Mouse (Mus musculus) liver, embryonic 14.5 days (tissue): ENCODE measurements around the gene Dvl1. TPM values are rescaled to one million over a fixed set of nuclear protein-coding genes. Genes with fewer than 3 reads are reported as not detected.

Experiments
- ATAC-seq: fragments of 200-750 bp; cut with Nextera tagmentation; 2 replicates; pipeline ENCODE4 v1.8.0; 2017; ENCODE audit warnings: moderate number of reproducible peaks, mild to moderate bottlenecking, moderate library complexity; ENCODE audit not compliant: insufficient read depth
- DNase-seq, 3 experiments: peaks; one replicate each; pipeline ENCODE4 v3.0.0-alpha.2; 2012 to 2013; ENCODE audit warnings: low read depth in 3 of 3, low spot score in 3 of 3
- H3K27ac ChIP-seq: fragments of 300-500 bp; sonication (generic); 2 replicates; pipeline ENCODE4 v1.5.1; 2014; ENCODE audit warnings: moderate library complexity, mild to moderate bottlenecking, control low read depth, inconsistent platforms
- H3K27me3 ChIP-seq: fragments of 300-500 bp; sonication (generic); 2 replicates; pipeline ENCODE4 v1.6.1; 2014; ENCODE audit warnings: mild to moderate bottlenecking, low read length, moderate library complexity; ENCODE audit not compliant: control insufficient read depth, insufficient read depth
- H3K36me3 ChIP-seq: fragments of 300-500 bp; sonication (generic); replicated peaks from 2 replicates; pipeline ENCODE4 v1.6.1; 2014; ENCODE audit warnings: low read depth; ENCODE audit not compliant: control insufficient read depth, insufficient read depth
- H3K4me1 ChIP-seq, 2 experiments: fragments of 200-500 bp in 1 of 2; fragments of 300-500 bp in 1 of 2; sonication (generic) in 1 of 2; replicated peaks; 2 replicates each; pipeline ENCODE4 v1.6.1; 2012 to 2014; ENCODE audit warnings: antibody characterized with exemption in 1 of 2, inconsistent platforms in 1 of 2, low read length in 1 of 2; ENCODE audit not compliant: control insufficient read depth in 2 of 2, insufficient read depth in 2 of 2
- H3K4me2 ChIP-seq: fragments of 300-500 bp; sonication (generic); 2 replicates; pipeline ENCODE4 v1.6.1; 2014; ENCODE audit warnings: low read depth, mild to moderate bottlenecking, control low read depth, moderate library complexity
- H3K4me3 ChIP-seq, 2 experiments: fragments of 200-500 bp in 1 of 2; fragments of 300-500 bp in 1 of 2; sonication (generic) in 1 of 2; 2 replicates each; pipeline ENCODE4 v1.5.1; 2012 to 2014; ENCODE audit warnings: low read depth in 2 of 2, low read length in 2 of 2, mild to moderate bottlenecking in 2 of 2, control low read depth in 1 of 2, inconsistent platforms in 1 of 2, moderate library complexity in 1 of 2; ENCODE audit not compliant: insufficient read depth in 1 of 2
- H3K9ac ChIP-seq: fragments of 300-500 bp; sonication (generic); replicated peaks from 2 replicates; pipeline ENCODE4 v1.6.1; 2014; ENCODE audit warnings: mild to moderate bottlenecking, control low read depth, moderate library complexity
- H3K9me3 ChIP-seq: fragments of 300-500 bp; sonication (generic); 2 replicates; pipeline ENCODE4 v1.6.1; 2016; ENCODE audit warnings: low read length, mixed read lengths; ENCODE audit not compliant: control insufficient read depth
- CTCF ChIP-seq: IDR thresholded peaks from 2 replicates; pipeline ENCODE4 v1.5.1; 2016; ENCODE audit warnings: antibody characterized with exemption, low read depth, control low read depth
- EP300 ChIP-seq: IDR thresholded peaks from 2 replicates; pipeline ENCODE4 v1.6.1; 2016; ENCODE audit warnings: antibody characterized with exemption, low read depth
- WGBS: fragments of 180-500 bp; shearing (Covaris S2); extraction: QIAGEN DNeasy Blood & Tissue Kit; methylation state at CpG from one replicate; pipeline ENCODE4 v1.1.7; 2014; ENCODE audit not compliant: insufficient replicate concordance; 5-methylcytosine and 5-hydroxymethylcytosine counted together
- polyA plus RNA-seq, 2 experiments: library from polyadenylated mRNA; depleted of rRNA in 1 of 2; stranded (reverse) in 1 of 2; unstranded in 1 of 2; fragments of >200 nt; fragmentation: Nextera tagmentation in 1 of 2; extraction: Ambion mirVana in 1 of 2; gene quantifications; 2 replicates each; pipeline versions ENCODE4 v1.2.1 to v1.2.3; 2012 to 2014

Gene Dvl1
- polyA plus RNA-seq, 2 experiments: 2.8 to 20.9 TPM

- ATAC-seq (no peak), DNase-seq (no peak)
- Histone ChIP-seq H3K27me3 (no peaks in the 10 kb centered on the region), H3K4me2 (no peak overlapping the region), H3K9me3 (no peaks in the 10 kb centered on the region), H3K36me3 (peaks cover 86% of the 10 kb centered on the region), H3K27ac (no peak overlapping the region), H3K4me3 (no peak overlapping the region), H3K9ac (no peak overlapping the region), H3K4me1 (no peaks in the 10 kb centered on the region)
- WGBS: 95% methylated on average over 16 of the region's 16 CpGs
- TF ChIP-seq EP300 (no peak), CTCF (no peak)
Observed at GRCm38 (mm10) chr4:155823443-155823842, 23.8 kb upstream of the Dvl1 start.

DNA sequence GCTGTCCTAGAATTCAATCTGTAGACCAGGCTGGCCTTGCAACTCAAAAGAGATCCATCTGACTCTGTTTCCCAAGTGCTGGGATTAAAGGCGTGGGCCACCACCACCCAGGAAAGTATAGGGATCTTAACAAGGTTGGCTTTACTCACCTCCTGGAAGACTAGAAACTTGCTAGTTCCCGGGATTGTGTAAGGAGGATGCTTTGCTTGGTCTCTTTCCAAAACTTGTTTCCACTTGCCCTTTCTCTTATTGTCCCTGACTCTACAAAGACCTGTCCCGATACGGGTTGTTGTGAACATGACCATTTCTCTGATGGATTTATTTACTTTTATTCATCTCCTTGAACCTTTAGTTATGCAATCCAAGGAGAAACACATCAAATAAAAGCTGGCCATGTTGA, 17.3 kb upstream of the Dvl1 start:
- H3K4me2 ChIP-seq: no peak overlapping the region; the same call in 1 of the 2 replicates
- ATAC-seq (no peak), DNase-seq (no peak)
- H3K27ac ChIP-seq: no peak overlapping the region
- H3K27me3 ChIP-seq: no peaks in the 10 kb centered on the region
- peaks cover 6 to 13% of the 10 kb centered on the region in 2 experiments; a peak in 3 of 4 replicates for H3K4me1 ChIP-seq
- no peak for TF ChIP-seq EP300
- no peak for TF ChIP-seq CTCF
- peaks cover 32% of the 10 kb centered on the region for H3K36me3 ChIP-seq
- H3K4me3 ChIP-seq: no peak overlapping the region
- H3K9me3 ChIP-seq: no peaks in the 10 kb centered on the region
- WGBS: 83% methylated on average over 4 of the region's 4 CpGs
- H3K9ac ChIP-seq: no peak overlapping the region

DNA sequence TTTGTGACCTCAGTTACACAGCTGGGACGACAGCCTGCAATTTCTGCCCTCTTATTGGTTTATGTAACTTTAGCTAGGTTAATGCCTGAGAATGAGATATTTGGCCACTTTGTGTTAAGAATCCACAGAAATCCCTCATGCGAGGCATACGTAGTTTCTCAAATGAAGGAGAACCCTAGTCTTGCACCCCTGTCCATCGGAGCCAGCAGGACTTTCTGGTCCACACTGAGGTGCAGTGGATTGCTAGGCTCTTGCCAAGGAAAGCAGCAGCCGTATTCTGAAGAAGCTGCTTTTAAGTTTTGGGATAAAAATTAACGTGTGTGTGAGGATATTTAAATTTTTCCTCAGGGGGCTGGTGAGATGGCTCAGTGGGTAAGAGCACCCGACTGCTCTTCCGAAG, 16.6 kb upstream of the Dvl1 start:
- 48% methylated on average over 8 of the region's 8 CpGs for WGBS
- peak overlapping the region; percentile 51; the same call in 1 of the 2 replicates for H3K27ac ChIP-seq

DNA sequence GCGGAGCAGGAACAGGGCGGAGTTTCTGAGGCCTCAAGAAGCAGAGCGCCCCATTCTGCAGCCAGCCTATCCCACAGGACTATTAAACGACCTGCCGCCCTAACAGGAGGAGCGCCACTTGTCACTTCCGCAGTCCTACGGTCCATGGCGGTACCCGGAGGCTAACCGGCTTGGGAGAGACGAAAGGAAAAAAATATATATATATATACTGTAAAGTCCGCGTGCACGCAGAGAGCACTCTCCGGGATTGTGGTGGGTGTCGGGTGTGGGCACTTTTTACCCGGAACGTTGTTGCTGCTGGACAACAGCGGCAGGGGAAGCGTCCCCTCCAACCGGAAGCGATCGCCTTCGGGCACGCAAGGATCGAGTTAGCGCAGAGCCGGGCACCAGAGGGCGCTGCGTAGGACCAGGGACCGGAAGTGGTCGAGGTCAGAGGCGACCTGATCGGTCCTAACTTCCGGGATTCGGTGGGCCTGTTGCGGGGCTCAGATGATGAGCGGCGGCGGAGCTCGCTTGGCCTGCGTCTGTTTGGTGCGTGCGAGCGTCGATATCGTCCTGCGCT, 15.9 kb upstream of the Dvl1 start, which contains the start of gene Aurkaip1:
TSS of gene Aurkaip1 (plus strand) at position 68 of the 562 bp plus-strand sequence.
- under 1% methylated on average over 49 of the region's 49 CpGs for WGBS
- H3K9ac ChIP-seq: peak within 1 kb of the TSS; percentile 95
- H3K36me3 ChIP-seq: peaks cover 22% of the 10 kb centered on the region
- DNase-seq (peak; percentile 93), ATAC-seq (peak; percentile 96)
- TF ChIP-seq CTCF (peak; percentile 98), EP300 (0 out of 2 replicates have a peak, but pooled peaks have one; percentile 11)
- H3K27ac ChIP-seq: peak within 1 kb of the TSS; percentile 75
- H3K27me3 ChIP-seq: no peaks in the 10 kb centered on the region
- peak within 1 kb of the TSS; percentile 90 to 95 for H3K4me3 ChIP-seq
- no peaks in the 10 kb centered on the region for H3K9me3 ChIP-seq
- peaks cover 6 to 13% of the 10 kb centered on the region in 2 experiments; a peak in 3 of 4 replicates for H3K4me1 ChIP-seq
- peak within 1 kb of the TSS; percentile 85 for H3K4me2 ChIP-seq

More for the DNA sequence above, 16.6 kb upstream of the Dvl1 start:
- Histone ChIP-seq H3K9me3 (no peaks in the 10 kb centered on the region), H3K9ac (peak overlapping the region; percentile 45; the same call in 1 of the 2 replicates), H3K4me3 (peak overlapping the region; percentile 43 to 95; a peak in 3 of 4 replicates), H3K36me3 (peaks cover 27% of the 10 kb centered on the region), H3K4me1 (peaks cover 6 to 13% of the 10 kb centered on the region in 2 experiments; a peak in 3 of 4 replicates), H3K27me3 (no peaks in the 10 kb centered on the region), H3K4me2 (peak overlapping the region; percentile 85)
- no peak for ATAC-seq
- TF ChIP-seq EP300 (no peak), CTCF (no peak)
- DNase-seq: no peak

DNA sequence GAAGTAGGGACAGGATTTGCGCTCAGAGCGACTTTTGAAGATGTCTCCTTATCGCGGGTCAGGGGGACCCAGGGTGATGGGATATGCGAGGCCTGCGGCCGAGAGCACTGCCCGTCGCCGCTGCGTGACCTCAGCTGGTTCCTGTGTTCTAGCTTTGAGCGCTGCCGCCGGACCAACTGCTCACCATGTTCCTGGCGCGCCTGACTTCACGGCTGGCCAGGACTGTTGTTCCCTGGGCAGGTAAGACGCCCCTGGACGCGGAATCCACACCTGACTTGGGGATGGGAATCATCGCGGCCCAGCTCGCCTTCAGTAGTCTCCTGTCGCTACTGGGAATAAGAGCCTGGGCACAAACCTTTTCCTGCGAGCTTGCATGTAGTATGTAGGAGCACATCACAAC, 15.4 kb upstream of the Dvl1 start:
- H3K4me2 ChIP-seq: peak overlapping the region; percentile 85

More for the DNA sequence above, 15.4 kb upstream of the Dvl1 start:
- Histone ChIP-seq H3K9me3 (no peaks in the 10 kb centered on the region), H3K27me3 (no peaks in the 10 kb centered on the region), H3K36me3 (peaks cover 17% of the 10 kb centered on the region), H3K4me1 (peaks cover 6 to 13% of the 10 kb centered on the region in 2 experiments; a peak in 3 of 4 replicates), H3K27ac (peak overlapping the region; percentile 68), H3K9ac (peak overlapping the region; percentile 95), H3K4me3 (peak overlapping the region; percentile 90 to 95)
- under 1% methylated on average over 25 of the region's 25 CpGs for WGBS
- TF ChIP-seq CTCF (no peak), EP300 (no peak)
- DNase-seq (peak in 1 of 3 experiments; percentile 19), ATAC-seq (peak; percentile 27)
